Mouse (Mus musculus) olfactory bulb, adult 2 months (tissue): ENCODE measurements around the gene Syne2. TPM values are rescaled to one million over a fixed set of nuclear protein-coding genes. Genes with fewer than 3 reads are reported as not detected.

Experiments
- H3K27ac ChIP-seq: fragments of 200-500 bp; 2 replicates; pipeline ENCODE4 v1.5.1; 2012; ENCODE audit warnings: low read depth, low read length; ENCODE audit not compliant: insufficient read depth
- H3K4me1 ChIP-seq: fragments of 200-500 bp; 2 replicates; pipeline ENCODE4 v1.6.1; 2012; ENCODE audit warnings: low read length; ENCODE audit not compliant: control insufficient read depth, insufficient read depth
- H3K4me3 ChIP-seq: fragments of 200-500 bp; 2 replicates; pipeline ENCODE4 v1.5.1; 2012; ENCODE audit warnings: mild to moderate bottlenecking, low read depth, low read length, moderate library complexity; ENCODE audit not compliant: insufficient read depth
- CTCF ChIP-seq: fragments of 200-500 bp; IDR thresholded peaks from 2 replicates; pipeline ENCODE4 v1.5.1; 2012; ENCODE audit warnings: low read depth, mild to moderate bottlenecking, low read length, moderate library complexity; ENCODE audit not compliant: insufficient read depth
- POLR2A ChIP-seq: fragments of 200-500 bp; IDR thresholded peaks from 2 replicates; pipeline ENCODE4 v1.6.1; 2012; ENCODE audit warnings: mild to moderate bottlenecking, low read depth, low read length, moderate library complexity; ENCODE audit not compliant: insufficient read depth
- WGBS: fragments of 180-500 bp; shearing (Covaris S2); methylation state at CpG from one replicate; pipeline ENCODE4 v1.1.7; 2018; 5-methylcytosine and 5-hydroxymethylcytosine counted together
- polyA plus RNA-seq: library from polyadenylated mRNA; stranded (reverse); fragments of >200 nt; gene quantifications from 2 replicates; pipeline ENCODE4 v1.2.4, GENCODE M21; 2012; ENCODE audit warnings: low replicate concordance; ENCODE audit not compliant: missing spikeins, insufficient read depth, insufficient read length

Gene Syne2
- polyA plus RNA-seq, 1 experiment = not detected

DNA sequence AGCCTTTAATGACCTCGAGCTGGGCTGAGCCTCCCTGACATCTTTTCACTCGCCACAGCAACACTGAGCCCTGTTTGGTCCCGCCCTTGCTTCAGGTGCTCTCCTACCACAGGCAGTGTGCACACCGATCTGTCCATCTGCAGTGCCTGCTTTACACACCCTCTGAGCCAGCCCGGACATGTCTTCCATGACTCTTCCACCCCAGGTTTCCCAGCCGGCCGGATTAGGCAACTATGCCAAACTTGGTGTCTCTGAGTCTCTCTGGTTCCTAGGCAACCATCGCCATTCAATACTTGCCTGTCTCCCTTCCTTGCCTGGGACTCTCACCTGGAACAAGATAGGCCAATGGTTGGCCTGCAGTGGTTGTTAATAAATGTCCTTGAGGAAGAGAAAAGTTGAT lies 224.4 kb downstream of the Syne2 start:
- no peak overlapping the region for H3K4me3 ChIP-seq
- no peak overlapping the region for H3K27ac ChIP-seq
- WGBS = 91% methylated on average over 8 of the region's 8 CpGs
- H3K4me1 ChIP-seq = no peaks in the 10 kb centered on the region
- no peak for TF ChIP-seq POLR2A
- no peak for TF ChIP-seq CTCF

DNA sequence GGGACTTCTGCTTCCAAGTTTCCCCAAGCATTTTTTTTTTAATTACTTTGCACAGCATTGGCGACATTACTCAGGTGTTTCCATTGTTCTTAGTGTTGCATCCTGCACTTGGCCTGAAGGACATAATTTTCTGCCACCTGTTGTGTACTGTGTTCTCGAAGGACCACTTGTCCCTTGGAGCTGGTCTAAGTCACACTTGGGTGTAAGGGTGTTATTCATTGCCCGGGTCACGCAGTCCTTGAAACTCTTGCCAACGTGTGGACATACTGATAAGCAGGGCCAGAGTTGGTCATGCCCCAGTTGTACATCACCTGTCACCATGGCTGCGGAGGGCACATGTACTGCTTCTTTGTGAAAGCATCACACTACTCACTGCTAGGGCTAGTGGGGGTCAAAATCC lies 228.6 kb downstream of the Syne2 start:
- Histone ChIP-seq H3K4me3 (no peak overlapping the region), H3K27ac (no peak overlapping the region), H3K4me1 (no peaks in the 10 kb centered on the region)
- whole genome bisulfite sequencing = 95% methylated on average over 6 of the region's 6 CpGs
- no peak for TF ChIP-seq POLR2A
- TF ChIP-seq CTCF = no peak

GRCm38 (mm10) chr12:76047921-76048320 lies 230.0 kb downstream of the Syne2 start:
- H3K4me1 ChIP-seq = no peaks in the 10 kb centered on the region
- TF ChIP-seq CTCF = no peak
- no peak for TF ChIP-seq POLR2A
- no peak overlapping the region for H3K27ac ChIP-seq
- 77% methylated on average over 3 of the region's 3 CpGs for WGBS
- H3K4me3 ChIP-seq = no peak overlapping the region

DNA sequence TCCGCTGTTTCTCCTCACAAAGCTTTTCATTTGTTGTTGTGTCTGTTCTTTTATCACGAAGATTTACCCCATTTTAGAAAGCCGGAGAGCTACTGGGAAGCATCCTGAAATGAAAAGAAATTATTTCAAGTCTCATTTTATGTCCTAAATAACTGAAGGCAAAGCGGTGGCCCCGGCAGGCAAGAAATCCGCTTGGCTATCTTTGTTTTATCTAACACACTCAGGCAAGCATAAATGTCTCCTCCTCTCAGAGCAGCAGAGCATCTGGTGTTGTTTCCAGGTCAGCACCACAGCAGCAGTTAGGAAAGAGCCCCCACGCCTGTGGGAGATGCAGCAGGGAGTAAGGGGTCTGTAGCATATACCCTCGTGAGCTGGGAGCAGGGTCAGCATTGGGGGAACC lies 230.7 kb downstream of the Syne2 start:
- TF ChIP-seq POLR2A (no peak), CTCF (no peak)
- no peak overlapping the region for H3K27ac ChIP-seq
- WGBS = 86% methylated on average over 8 of the region's 8 CpGs
- H3K4me3 ChIP-seq = no peak overlapping the region
- H3K4me1 ChIP-seq = no peaks in the 10 kb centered on the region

GRCm38 (mm10) chr12:76049343-76049742 lies 231.4 kb downstream of the Syne2 start:
- Histone ChIP-seq H3K27ac (no peak overlapping the region), H3K4me1 (no peaks in the 10 kb centered on the region), H3K4me3 (no peak overlapping the region)
- TF ChIP-seq POLR2A (no peak), CTCF (no peak)
- WGBS = 85% methylated on average over 5 of the region's 5 CpGs

DNA sequence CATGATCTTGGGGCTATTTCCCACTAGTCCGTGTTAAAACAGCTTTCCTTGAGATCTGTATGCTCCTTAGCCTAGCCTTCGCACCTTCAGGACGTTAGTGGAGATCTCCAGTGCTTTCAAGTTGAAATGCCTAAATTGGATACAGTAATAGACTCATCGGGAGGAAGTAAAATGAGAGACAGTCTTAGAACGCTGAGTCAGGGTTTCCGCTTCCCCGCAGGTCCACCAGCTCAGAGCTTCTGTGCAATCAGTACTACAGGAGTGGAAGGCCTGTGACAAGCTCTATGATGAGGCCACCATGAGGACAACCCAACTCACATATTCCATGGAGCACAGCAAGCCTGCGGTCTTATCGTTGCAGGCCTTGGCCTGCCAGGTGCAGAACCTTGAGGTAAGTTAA lies 233.9 kb downstream of the Syne2 start:
- no peak overlapping the region for H3K27ac ChIP-seq
- WGBS = 89% methylated on average over 9 of the region's 9 CpGs
- TF ChIP-seq POLR2A (no peak), CTCF (no peak)
- no peaks in the 10 kb centered on the region for H3K4me1 ChIP-seq
- H3K4me3 ChIP-seq = no peak overlapping the region

GRCm38 (mm10) chr12:76054653-76055052 lies 236.7 kb downstream of the Syne2 start:
- WGBS = 89% methylated on average over 9 of the region's 9 CpGs

DNA sequence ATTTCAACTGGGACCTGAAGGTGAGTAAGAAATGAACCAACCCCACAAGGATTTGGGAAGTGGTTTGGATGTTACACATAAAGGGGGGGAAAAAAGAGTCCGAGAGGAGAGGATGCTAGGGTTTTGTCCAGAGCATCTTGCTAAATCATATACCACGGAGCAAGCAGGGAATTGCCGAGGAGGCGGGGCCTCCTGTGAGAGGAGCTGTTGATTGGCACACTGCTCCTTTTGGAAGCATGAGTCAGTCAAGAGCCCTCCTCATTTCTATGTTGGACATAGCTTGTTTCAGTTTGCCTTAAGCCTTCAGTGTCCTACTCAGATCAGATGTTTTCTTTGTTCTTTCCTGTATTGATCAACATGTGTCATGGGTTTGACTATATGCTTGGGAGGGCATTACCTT lies 245.1 kb downstream of the Syne2 start:
- Histone ChIP-seq H3K27ac (no peak overlapping the region), H3K4me1 (no peaks in the 10 kb centered on the region), H3K4me3 (no peak overlapping the region)
- TF ChIP-seq CTCF (no peak), POLR2A (no peak)
- WGBS = 94% methylated on average over 4 of the region's 4 CpGs

More at GRCm38 (mm10) chr12:76054653-76055052, 236.7 kb downstream of the Syne2 start:
- no peak overlapping the region for H3K4me3 ChIP-seq
- H3K4me1 ChIP-seq = no peaks in the 10 kb centered on the region
- TF ChIP-seq CTCF (no peak), POLR2A (no peak)
- H3K27ac ChIP-seq = no peak overlapping the region

DNA sequence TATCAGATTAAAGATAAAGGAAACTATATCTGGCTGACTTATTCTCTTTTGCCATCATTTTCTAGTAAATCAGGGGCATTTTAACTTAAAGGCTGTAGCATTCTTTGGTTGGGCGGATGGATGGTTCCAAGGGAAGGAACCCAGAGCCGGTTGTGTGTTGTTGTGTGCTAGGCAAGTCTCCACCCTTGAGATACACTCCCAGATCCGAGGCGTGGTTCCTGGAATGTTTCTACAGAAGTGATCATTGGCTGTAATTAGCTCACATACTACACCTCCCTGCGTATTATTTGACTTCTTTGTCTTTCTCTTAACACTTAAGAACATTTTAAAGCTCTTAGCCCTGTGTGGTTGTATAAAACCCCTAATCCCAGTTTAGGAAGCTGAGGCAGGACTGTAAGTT lies 252.5 kb downstream of the Syne2 start:
- no peak for TF ChIP-seq POLR2A
- TF ChIP-seq CTCF = no peak
- WGBS = 89% methylated on average over 5 of the region's 5 CpGs
- H3K4me3 ChIP-seq = no peak overlapping the region
- H3K27ac ChIP-seq = no peak overlapping the region
- no peaks in the 10 kb centered on the region for H3K4me1 ChIP-seq

DNA sequence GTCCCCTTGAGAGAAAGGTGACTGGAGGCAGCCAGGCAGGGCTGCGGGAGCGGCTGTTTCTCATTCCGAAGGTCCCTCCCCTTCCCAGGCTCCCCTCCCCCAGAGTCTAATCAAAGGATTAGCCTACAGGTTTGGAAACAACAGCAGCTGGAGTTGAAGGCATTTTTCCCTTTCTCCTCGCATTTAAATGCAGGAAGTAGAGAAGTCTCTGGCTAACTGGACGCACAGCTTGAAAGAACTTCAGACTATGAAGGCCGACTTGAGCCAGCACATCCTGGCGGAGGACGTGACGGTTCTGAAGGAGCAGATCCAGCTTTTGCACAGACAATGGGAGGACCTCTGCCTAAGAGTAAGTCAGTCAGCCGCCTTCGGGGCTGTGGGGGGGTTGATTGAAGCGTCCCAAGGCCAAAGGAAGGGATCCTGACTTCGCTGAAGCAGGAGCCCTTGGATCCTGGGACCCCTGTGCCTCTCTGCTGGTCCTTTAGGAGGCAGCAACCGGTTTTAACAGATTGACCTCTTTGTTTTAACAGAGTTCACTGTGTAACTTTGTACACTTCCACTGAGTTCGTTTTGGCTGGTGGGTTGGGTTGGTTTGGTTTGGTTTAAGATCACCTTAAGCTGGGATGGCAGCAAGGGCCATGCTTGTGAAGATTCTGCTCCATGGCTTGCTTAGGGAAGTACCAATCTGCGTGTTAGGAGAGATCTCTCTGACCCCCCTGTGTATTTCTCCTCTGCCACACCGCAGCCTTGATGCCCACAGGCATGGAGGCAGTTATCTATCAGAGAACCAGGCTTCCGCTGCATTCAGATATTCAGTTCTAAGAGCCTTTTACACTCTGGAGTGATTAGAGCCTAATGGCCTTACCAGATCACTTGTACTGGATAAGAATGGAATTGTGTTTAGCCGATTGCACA lies 254.3 kb downstream of the Syne2 start:
- TF ChIP-seq POLR2A (no peak), CTCF (no peak)
- H3K27ac ChIP-seq = no peak overlapping the region
- H3K4me1 ChIP-seq = no peaks in the 10 kb centered on the region
- 58% methylated on average over 19 of the region's 19 CpGs for WGBS
- H3K4me3 ChIP-seq = no peak overlapping the region
